Mouse (Mus musculus): ENCODE measurements around the gene Ak3. TPM values are rescaled to one million over a fixed set of nuclear protein-coding genes. Genes with fewer than 3 reads are reported as not detected.

Gene Ak3
- polyA plus RNA-seq, 2 experiments = 33.9 to 83.9 TPM

- 93% methylated on average over 5 of the region's 5 CpGs for WGBS
- no peak for TF ChIP-seq POLR2A (IDR thresholded peaks at IDR 0.05; ENCODE audit: borderline replicate concordance, extremely low read depth, insufficient read depth, insufficient read length)
- Histone ChIP-seq H3K4me2 (replicated peaks; ENCODE audit: low read depth, low read length, severe bottlenecking) (no peak overlapping the region), H3K9me3 (ENCODE audit: control insufficient read depth, low read length) (no peaks in the 10 kb centered on the region), H3K27me3 (ENCODE audit: control insufficient read depth, insufficient read depth, low read length) (no peaks in the 10 kb centered on the region), H3K27ac (replicated peaks; ENCODE audit: low read depth, low read length) (no peak overlapping the region), H3K36me3 (ENCODE audit: control insufficient read depth, insufficient read depth, low read length) (peaks cover 50% of the 10 kb centered on the region), H3K4me3 (replicated peaks; ENCODE audit: low read length) (no peak overlapping the region), H3K4me1 (ENCODE audit: control insufficient read depth, insufficient read depth, low read length) (0 out of 2 replicates have a peak, but pooled peaks cover 5% of the 10 kb centered on the region), H3K9ac (ENCODE audit: low read depth, low read length, severe bottlenecking) (no peak overlapping the region)
- ATAC-seq (ENCODE audit: low FRiP score, low read depth) (no peak), DNase-seq (ENCODE audit: low spot score) (no peak)
These were observed 52.4 kb downstream of the Ak3 start for GRCm38 (mm10) chr19:28995366-28995765.

GRCm38 (mm10) chr19:28994870-28995269, 52.9 kb downstream of the Ak3 start:
- no peak overlapping the region for H3K4me2 ChIP-seq (replicated peaks; ENCODE audit: low read depth, low read length, severe bottlenecking)
- H3K36me3 ChIP-seq (ENCODE audit: control insufficient read depth, insufficient read depth, low read length) = peaks cover 45% of the 10 kb centered on the region
- DNase-seq (ENCODE audit: low spot score) (no peak), ATAC-seq (ENCODE audit: low FRiP score, low read depth) (no peak)
- H3K9ac ChIP-seq (ENCODE audit: low read depth, low read length, severe bottlenecking) = no peak overlapping the region
- no peaks in the 10 kb centered on the region for H3K27me3 ChIP-seq (ENCODE audit: control insufficient read depth, insufficient read depth, low read length)
- 85% methylated on average over 7 of the region's 7 CpGs for WGBS
- no peak overlapping the region for H3K27ac ChIP-seq (replicated peaks; ENCODE audit: low read depth, low read length)
- H3K4me3 ChIP-seq (replicated peaks; ENCODE audit: low read length) = no peak overlapping the region
- no peak for TF ChIP-seq POLR2A (IDR thresholded peaks at IDR 0.05; ENCODE audit: borderline replicate concordance, extremely low read depth, insufficient read depth, insufficient read length)
- 0 out of 2 replicates have a peak, but pooled peaks cover 5% of the 10 kb centered on the region for H3K4me1 ChIP-seq (ENCODE audit: control insufficient read depth, insufficient read depth, low read length)
- no peaks in the 10 kb centered on the region for H3K9me3 ChIP-seq (ENCODE audit: control insufficient read depth, low read length)

GRCm38 (mm10) chr19:28991391-28991790, 56.4 kb downstream of the Ak3 start:
- ATAC-seq (ENCODE audit: low FRiP score, low read depth) = no peak
- no peaks in the 10 kb centered on the region for H3K27me3 ChIP-seq (ENCODE audit: control insufficient read depth, insufficient read depth, low read length)
- 0 out of 2 replicates have a peak, but pooled peaks cover 5% of the 10 kb centered on the region for H3K4me1 ChIP-seq (ENCODE audit: control insufficient read depth, insufficient read depth, low read length)
- peaks cover 28% of the 10 kb centered on the region for H3K36me3 ChIP-seq (ENCODE audit: control insufficient read depth, insufficient read depth, low read length)
- no peak overlapping the region for H3K27ac ChIP-seq (replicated peaks; ENCODE audit: low read depth, low read length)
- peak overlapping the region; percentile 96 for H3K4me3 ChIP-seq (replicated peaks; ENCODE audit: low read length)
- no peak for DNase-seq (ENCODE audit: low spot score)
- 64% methylated on average over 5 of the region's 5 CpGs for WGBS
- no peak for TF ChIP-seq POLR2A (IDR thresholded peaks at IDR 0.05; ENCODE audit: borderline replicate concordance, extremely low read depth, insufficient read depth, insufficient read length)
- H3K9ac ChIP-seq (ENCODE audit: low read depth, low read length, severe bottlenecking) = no peak overlapping the region
- H3K4me2 ChIP-seq (replicated peaks; ENCODE audit: low read depth, low read length, severe bottlenecking) = peak overlapping the region; percentile 51
- no peaks in the 10 kb centered on the region for H3K9me3 ChIP-seq (ENCODE audit: control insufficient read depth, low read length)

- Histone ChIP-seq H3K4me2 (replicated peaks; ENCODE audit: low read depth, low read length, severe bottlenecking) (peak overlapping the region; percentile 51), H3K4me1 (ENCODE audit: control insufficient read depth, insufficient read depth, low read length) (0 out of 2 replicates have a peak, but pooled peaks cover 5% of the 10 kb centered on the region), H3K27me3 (ENCODE audit: control insufficient read depth, insufficient read depth, low read length) (no peaks in the 10 kb centered on the region), H3K9me3 (ENCODE audit: control insufficient read depth, low read length) (no peaks in the 10 kb centered on the region), H3K9ac (ENCODE audit: low read depth, low read length, severe bottlenecking) (peak overlapping the region; percentile 86), H3K36me3 (ENCODE audit: control insufficient read depth, insufficient read depth, low read length) (peaks cover 23% of the 10 kb centered on the region), H3K27ac (replicated peaks; ENCODE audit: low read depth, low read length) (peak overlapping the region; percentile 81), H3K4me3 (replicated peaks; ENCODE audit: low read length) (peak overlapping the region; percentile 96)
- no peak for TF ChIP-seq POLR2A (IDR thresholded peaks at IDR 0.05; ENCODE audit: borderline replicate concordance, extremely low read depth, insufficient read depth, insufficient read length)
- WGBS = 2% methylated on average over 30 of the region's 41 CpGs
- ATAC-seq (ENCODE audit: low FRiP score, low read depth) (peak; percentile 44), DNase-seq (ENCODE audit: low spot score) (no peak)
These were observed 57.1 kb downstream of the Ak3 start for GRCm38 (mm10) chr19:28990590-28991221.

- ATAC-seq (ENCODE audit: low FRiP score, low read depth) (peak; percentile 96), DNase-seq (ENCODE audit: low spot score) (peak; percentile 95)
- WGBS = under 1% methylated on average over 37 of the region's 37 CpGs
- H3K4me1 ChIP-seq (ENCODE audit: control insufficient read depth, insufficient read depth, low read length) = 0 out of 2 replicates have a peak, but pooled peaks cover 5% of the 10 kb centered on the region
- H3K27me3 ChIP-seq (ENCODE audit: control insufficient read depth, insufficient read depth, low read length) = no peaks in the 10 kb centered on the region
- peaks cover 18% of the 10 kb centered on the region for H3K36me3 ChIP-seq (ENCODE audit: control insufficient read depth, insufficient read depth, low read length)
- no peaks in the 10 kb centered on the region for H3K9me3 ChIP-seq (ENCODE audit: control insufficient read depth, low read length)
- peak within 1 kb of the TSS; percentile 81 for H3K27ac ChIP-seq (replicated peaks; ENCODE audit: low read depth, low read length)
- peak within 1 kb of the TSS; percentile 86 for H3K9ac ChIP-seq (ENCODE audit: low read depth, low read length, severe bottlenecking)
- peak within 1 kb of the TSS; percentile 51 for H3K4me2 ChIP-seq (replicated peaks; ENCODE audit: low read depth, low read length, severe bottlenecking)
- peak; percentile 81; the same call in 1 of the 2 replicates for TF ChIP-seq POLR2A (IDR thresholded peaks at IDR 0.05; ENCODE audit: borderline replicate concordance, extremely low read depth, insufficient read depth, insufficient read length)
- H3K4me3 ChIP-seq (replicated peaks; ENCODE audit: low read length) = peak within 1 kb of the TSS; percentile 96
These were observed 57.6 kb downstream of the Ak3 start, which contains the start of gene Cdc37l1 for GRCm38 (mm10) chr19:28990194-28990589. Gene Cdc37l1, plus strand, starts transcription at chr19:28990352.

Data from limb, embryonic 14.5 days (tissue).